Mouse (Mus musculus) left cerebral cortex, adult 9 months (tissue): ENCODE measurements around the gene Mif4gd.

Source experiments
- DNase-seq, 2 experiments: peaks; one replicate each; pipeline ENCODE4 v3.0.0; 2022; ENCODE audit warnings: low spot score in 2 of 2

Mif4gd gene

DNA sequence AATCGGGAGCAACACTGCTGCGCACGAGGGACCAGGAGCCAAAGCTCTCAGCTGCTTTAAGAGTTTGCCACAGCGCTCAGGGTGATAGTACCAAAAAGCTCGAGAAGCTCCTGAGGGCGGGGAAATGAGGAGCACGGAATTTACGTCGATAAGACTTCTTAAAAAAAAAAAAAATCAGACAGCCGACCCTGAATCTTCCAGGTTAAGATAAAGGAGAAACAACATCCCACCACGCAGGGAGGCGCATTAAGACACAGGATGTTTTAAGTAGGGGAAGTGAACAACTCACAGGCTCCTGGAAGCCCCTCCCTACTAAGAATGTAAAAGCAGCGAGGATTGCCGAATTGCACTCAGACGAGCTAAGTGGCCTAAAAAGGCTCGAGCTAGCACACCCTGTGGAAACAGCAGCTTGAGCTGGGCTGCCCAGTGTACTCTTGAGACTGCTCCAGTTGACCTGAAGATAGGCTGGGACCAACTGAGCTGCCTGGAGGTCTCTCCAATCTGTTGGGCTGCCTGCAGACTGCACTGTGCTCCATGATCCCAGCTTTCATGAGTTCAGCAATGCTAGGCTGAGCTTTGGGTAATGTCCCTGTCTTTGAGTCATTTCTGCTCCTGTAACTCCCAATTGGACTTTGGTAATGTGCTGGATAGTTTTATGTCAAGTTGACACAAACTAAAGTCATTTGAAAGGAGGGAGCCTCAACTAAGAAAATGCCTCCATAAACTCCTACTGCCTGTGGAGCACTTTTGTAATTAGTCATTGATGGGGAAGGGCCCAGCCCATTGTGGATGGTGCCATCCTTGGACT, 573 bp upstream of the Mif4gd start:
- DNase-seq, result no peak

DNA sequence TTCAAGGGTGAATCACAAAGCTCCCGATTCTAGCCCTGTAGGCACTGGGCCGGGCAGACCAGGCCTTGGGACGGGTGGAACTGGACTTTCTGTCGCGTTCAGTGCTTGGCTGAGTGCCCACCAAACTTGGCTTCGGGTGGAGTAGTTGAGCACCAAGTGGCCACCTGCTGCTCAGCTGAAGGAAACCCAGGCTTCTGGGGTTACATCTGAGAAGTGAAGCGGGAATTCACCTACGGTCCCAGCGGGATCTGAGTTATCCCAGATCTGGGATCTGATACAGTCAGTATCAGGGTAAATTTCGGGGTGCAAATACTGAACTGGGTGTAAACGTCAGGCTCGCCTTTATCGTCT, 735 bp downstream of the Mif4gd start:
- peak in 1 of 2 experiments; percentile 59 for DNase-seq

DNA sequence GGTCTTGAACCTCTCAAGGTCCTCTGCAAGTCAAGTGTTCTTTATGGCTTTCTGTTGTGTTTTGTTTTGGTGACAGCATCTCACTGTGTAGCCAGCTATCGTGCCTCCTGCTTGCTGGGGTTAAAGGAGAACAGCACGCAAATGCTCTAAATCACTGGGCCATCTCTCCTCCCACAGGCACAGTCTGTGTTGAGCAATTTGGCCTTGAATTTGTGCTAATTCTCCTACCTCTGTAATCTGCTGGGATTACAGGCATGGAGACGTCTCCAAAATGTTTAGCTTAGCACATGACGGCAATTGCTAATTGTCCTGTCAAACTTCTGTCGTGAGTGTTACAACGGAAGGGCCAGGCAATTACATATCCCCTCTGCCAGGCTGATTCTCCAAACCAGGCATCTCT, 1.6 kb downstream of the Mif4gd start:
- no peak for DNase-seq

DNA sequence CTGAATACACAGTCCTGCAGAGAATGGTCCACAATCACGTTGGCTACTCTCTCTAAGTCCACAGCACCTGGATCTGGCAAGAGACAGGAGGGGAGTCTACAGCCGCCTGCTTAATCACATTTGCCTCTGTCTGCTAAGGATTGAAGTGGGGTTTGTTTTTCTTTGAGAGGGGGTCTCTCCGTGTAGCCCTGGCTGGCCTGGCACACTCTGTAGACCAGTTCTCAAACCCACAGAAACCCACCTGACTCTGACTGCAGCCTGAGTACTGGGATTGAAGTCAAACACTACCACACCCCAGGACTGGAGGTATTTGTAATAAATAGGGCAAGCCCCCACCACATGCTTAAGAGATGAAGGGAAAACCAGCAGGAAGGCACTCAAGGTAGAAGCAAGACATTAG, 3.2 kb downstream of the Mif4gd start:
- no peak for DNase-seq

DNA sequence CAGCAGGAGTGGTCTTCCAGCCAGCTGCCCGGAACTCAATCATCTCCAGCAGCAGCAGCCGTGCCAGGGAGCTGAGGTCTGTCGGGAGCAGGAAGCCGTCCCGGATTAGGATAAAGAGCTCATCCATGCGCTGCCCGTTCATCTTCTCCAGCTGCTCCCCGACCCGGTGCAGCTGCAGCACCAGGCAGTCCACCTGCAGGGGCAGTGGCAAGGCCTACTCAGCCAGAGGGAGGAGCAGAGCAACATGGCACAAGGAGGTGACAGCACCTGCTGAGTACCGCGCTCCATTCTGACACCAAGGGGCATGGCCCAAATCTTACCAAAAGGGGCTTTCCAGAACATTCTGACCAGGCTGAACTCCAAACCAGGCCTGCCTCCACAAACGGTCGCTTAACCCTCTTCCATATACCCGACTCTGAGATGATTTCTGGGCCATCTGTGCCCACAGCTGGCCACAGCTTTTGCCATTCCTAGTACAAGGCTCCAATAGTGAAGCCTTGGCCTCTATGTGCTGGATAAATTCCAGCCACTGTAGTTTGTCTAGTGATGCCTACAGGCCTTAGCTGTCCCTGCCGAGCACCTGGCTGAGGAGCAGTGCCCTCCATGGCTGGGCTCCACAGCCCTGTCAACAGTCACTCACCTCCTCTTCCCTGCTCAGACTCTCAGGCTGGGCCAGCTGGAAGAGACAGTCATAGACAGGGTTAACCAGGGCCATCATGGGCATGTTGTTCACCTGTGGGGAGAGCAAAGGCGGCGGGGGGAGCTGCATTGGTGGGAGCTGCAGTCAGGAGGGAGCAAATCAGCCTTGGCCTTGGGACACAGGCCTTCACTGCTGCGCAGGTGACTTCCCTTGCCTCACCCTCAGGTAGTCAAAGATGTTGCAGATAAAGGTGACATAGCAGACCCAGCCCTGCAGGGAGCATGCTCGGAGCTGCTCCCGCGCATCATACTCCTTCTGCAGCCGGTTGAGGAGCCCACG, 4.1 kb downstream of the Mif4gd start:
- DNase-seq, result no peak

DNA sequence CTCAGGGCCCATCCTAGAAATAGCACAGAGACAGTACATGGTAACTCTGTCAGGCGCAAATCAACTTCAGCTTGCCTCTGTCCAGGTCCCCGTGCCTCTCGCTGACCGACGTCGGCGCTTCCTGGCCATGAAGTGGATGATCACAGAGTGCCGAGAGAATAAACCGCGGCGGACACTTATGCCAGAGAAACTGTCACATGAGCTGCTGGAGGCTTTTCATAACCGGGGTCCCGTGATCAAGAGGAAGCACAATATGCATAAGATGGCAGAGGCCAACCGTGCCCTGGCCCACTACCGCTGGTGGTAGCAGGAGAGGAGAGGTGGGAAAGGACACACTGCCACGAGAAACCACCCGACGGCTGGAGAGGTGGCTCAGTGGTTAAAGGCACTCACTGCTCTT, 6.0 kb downstream of the Mif4gd start:
- no peak for DNase-seq

DNA sequence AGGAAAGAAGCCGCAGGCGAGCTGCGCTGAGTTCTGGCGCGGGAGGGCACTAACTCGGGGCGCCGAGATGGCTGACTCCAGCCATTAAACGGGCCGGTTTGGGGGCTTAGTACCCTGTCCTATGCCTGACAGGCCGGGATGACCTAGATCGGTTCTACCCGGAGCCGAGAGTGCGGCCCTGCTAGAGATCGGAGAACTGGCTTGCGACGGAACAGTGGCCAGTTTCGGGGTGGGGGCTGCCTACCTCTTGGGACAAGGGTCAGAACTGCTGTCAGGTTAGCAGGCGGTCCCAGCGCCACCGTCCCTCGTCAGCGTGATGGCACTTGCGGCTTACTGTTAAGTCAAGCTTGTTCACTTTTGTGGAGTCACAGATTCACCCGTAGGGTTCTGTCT, 8.5 kb downstream of the Mif4gd start:
- no peak for DNase-seq

DNA sequence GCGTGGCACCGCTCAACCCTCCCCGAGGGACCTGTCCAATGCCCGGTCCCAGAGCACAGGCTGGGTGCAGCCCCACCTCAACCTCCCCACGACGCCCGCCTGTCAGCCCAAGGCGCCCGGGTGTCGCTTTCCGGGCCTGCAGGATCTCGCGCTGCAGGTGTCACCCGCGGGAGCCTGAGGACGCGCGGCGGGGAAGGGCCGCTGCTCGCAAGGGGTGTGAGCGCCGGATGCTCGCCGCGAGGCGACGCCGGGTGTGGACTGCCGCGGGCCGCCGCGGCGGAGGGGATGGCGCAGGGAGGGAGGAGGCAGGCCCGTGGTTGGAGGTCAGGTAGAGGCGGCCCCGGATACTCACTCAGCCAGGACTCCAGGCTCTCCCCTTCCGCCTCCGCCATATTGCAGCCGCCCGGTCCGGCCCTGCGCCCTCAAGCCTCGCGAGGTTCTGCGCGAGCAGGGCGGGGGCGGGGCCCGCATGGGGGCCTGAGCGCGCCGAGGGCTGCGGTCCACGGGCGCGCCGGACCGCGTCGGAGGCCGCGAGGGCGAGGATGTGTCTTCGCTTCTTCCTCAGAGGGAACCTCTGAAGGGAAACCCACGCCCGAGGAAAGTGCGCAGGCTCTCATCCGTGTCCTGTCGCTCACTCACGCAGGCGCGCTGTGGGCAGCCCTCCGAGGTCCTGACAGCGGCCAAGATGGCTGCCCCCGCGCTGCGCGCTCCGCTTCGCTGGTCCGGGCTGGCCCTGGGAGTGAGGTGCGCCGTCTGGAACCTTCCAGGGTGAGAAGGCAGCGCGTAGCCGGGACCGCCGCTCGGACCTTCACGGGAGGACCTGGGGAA, 9.1 kb downstream of the Mif4gd start, which contains the start of the genes Mrps7 and Gga3:
TSS of gene Mrps7 (plus strand) at position 450 of the 828 bp plus-strand sequence.
TSS of gene Gga3 (minus strand) at position 576 of the 828 bp plus-strand sequence.
- DNase-seq, result peak; percentile 73 to 87

DNA sequence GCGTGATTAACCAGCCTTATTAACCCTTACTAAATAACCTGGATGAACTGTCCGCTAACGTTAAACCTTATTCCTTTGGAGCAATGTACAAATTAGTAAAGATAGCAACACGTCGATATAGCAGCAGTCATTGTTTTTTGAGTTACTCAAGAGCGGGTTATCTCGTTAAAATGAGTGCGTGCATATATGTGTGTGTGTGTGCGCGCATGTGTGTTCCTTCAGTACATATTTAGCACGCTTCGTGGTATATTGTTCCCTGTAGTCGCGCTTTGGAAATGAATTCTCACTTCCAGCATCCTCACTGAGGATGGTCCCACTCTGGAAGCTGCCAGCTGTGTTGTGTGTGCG, 9.7 kb downstream of the Mif4gd start:
- DNase-seq, result no peak

DNA sequence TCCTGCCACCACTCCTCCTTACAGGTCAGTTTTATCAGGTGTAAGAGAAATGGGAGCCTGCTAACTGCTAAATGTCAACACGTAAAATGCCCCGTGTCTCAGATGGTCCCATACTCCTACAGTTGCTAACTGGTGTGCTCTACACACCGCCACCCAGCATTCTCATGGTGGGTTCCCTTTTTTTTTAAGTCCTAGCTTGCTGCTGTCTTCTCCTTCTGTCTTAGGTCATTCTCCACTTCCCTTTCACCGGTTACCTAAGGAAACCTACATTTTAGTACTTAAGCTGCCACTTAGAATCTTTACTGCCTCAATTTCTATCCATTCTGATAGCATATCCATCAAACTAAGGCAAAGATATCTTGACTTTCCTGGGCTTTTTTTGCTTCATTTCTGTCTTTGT, 11.6 kb downstream of the Mif4gd start:
- no peak for DNase-seq

DNA sequence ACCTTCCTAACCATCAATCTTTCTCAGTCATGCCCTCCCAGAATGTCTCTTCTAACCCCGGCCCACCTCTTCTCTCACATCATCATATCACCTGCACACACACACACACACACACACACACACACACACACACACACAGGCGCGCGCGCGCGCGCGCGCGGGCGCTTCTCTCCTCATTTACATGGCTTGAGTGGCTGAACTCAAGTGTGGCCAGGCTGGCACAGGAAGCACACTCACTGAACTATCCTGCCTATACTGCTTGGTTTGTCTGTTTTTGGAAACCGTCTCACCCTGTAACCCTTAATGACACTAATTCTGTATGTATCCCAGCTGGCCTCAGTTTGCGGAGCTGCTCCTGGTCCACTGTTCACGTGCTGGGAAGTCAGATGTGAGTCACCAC, 12.0 kb downstream of the Mif4gd start:
- no peak for DNase-seq

DNA sequence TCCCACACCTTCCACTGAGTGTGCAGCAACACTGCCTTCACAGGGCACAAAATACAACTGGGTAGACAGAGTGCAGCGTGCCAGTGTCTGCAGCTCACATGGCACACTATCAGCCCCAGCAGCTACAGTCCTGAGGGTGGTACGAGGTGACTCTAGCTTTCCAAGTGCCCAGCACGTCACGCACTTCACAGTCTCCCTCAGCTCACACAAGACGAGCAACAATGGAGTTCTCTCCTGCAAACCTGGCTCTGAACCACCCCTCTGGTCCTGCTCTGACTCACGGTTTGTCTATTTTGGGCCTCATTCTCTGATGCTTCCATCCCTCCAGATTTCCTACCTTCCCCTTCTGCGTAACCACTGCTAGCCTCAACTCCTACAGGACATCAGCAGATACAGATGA, 13.0 kb downstream of the Mif4gd start:
- peak in 1 of 2 experiments; percentile 59 for DNase-seq

DNA sequence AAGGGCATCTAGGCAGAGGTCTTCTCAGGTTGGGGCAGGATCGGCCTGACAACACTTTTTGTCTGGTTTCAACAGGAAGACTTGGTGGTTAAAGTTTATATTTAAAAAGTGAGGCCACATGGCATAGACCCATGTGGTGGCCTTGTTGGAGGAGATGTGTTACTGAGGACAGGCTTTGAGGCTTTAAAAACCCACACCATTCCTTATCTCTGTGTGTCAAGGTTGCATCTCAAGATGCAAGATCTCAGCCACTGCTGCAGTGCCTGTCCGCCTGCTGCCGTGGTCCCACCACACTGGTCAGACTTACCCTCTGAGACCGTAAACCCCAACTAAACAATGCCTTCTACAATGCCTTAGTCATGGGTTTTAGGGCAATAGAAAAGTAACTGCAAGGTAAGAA, 14.5 kb downstream of the Mif4gd start:
- no peak for DNase-seq

DNA sequence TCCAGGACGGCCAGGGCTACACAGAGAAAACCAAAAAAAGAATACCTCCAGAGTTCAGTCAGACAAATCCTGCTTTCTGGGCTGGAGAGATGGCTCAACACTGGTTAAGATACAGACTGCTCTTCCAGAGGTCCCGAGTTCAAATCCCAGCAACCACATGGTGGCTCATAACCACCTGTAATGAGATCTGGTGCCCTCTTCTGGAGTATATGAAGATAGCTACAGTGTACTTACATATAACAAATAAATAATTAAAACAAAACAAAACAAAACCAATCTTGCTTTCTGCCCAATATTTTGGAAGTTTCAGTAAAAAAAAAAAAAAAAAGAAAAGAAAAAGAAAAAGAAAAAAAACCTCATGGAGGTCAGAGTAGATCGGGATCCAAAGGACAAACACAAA, 17.6 kb downstream of the Mif4gd start:
- no peak for DNase-seq

DNA sequence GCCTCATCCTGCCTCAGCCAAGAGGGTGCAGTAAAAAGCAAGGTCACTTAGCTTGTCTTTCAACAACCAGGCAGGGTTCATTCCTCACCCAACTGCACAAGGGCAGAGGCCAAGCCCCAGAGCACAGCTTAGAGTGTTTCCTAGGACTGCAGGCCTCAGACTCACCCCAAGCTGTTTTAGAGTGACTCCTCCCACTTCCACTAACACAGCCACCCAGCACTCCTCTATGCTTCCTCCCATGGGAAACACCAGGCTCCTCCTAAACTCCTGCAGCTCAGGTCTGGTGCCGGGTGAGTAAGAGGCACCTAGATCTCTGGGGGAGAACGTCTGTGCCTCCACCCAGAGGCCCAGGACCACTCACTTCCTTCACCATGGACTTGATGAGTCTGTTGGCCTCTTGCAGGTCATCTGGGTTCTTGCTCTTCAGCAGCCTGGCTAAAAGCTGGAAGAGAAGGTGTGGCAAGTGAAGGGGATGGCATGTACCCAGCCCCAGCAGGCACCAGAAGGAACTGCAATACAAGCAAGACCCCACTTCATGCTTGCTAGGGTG, 22.2 kb downstream of the Mif4gd start:
- DNase-seq, result no peak

DNA sequence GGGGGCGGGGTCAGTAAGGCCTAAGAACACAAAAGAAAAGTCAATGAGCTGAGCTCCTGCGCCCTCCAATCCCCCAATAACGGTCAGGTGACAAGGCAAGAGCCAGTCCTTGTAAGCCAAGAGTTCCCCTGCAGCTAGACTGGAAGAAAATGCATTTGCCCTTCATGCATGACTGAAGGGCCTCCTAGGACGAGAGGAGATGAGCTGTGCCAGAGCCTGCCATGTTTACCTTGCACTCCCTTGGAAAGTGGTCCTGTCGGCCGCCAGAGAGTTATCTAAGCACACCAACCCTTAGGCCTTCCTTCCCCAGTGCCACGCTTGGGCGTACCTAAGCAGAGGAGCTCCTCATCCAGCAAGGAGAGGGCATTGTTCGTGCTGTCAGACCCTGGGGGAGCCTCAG, 24.8 kb downstream of the Mif4gd start:
- DNase-seq, result no peak

DNA sequence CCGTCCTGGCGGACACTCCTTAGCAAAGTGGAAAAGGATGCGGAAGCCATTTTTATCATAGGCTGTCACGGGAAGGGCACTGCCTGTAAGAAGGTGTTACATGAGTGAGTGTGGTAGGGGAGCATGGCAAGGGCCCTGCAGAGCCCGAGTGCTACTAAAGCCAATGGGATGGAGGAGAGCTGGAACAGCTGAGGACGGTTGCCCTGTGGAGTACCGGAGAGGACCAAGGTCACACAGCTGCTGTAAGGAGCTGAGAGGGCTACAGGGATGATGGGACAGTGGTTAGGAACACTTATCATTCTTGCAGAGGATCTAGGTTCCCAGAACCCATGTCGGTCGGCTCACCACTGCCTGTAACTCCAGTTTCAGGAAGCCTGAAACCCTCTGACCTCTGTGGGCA, 26.4 kb downstream of the Mif4gd start:
- no peak for DNase-seq

DNA sequence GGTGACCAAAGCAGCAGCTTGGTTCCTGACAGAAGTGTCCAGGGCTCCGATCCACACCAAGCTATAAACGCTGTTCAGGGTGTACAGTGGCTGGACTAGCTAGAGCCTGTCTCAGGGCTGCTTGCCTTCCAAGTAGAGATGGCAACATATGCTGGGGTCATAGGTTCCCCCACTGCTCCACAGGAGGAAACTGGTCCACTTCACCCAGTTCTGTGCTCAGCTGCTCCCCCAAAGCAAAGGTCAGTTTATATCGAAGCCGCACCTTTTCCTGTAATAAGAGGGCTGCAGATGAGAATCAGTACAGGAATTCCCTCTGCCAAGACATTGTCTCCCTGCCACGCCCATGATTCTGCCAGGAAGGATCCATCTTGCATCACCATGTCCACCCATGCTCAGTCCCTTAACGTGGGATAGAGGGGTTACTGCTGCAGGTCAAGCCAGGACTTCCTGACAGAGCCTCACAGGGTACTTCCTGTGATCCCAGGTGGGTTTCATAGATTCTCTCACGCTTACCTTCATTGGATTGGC, 27.1 kb downstream of the Mif4gd start:
- no peak for DNase-seq

DNA sequence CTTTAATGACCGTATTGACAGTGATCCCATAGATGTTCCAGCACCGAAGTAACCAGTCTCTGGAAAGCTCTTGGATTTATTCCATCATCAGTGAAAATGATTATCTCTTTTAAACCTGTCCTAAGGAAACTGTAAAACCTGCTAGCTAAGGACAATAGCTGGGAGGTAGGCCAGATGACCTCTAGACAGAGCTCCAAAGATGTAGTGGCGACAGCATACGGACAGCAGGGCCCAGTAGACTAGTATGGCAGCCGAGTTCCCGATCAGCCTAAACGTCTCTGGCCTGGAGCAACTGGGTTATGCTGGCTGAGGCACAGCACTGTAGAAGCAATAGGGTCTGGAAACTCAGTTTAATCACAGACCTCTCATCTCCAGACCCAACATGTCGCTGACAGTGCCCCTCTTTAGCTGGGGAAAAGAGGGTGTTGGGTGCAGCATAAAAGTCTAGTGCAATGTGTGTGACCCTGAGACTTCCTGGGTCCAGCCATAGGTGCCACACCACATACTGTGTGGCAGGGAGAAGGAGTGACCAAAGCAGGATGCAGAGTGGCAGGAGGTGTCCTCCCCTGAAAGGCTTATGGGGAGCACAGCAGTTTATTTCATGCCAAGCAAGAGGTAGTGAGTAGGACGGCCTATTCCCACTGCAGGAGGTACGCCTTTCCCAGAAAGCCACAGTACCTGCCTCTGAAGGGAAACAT, 28.2 kb downstream of the Mif4gd start:
- no peak for DNase-seq

DNA sequence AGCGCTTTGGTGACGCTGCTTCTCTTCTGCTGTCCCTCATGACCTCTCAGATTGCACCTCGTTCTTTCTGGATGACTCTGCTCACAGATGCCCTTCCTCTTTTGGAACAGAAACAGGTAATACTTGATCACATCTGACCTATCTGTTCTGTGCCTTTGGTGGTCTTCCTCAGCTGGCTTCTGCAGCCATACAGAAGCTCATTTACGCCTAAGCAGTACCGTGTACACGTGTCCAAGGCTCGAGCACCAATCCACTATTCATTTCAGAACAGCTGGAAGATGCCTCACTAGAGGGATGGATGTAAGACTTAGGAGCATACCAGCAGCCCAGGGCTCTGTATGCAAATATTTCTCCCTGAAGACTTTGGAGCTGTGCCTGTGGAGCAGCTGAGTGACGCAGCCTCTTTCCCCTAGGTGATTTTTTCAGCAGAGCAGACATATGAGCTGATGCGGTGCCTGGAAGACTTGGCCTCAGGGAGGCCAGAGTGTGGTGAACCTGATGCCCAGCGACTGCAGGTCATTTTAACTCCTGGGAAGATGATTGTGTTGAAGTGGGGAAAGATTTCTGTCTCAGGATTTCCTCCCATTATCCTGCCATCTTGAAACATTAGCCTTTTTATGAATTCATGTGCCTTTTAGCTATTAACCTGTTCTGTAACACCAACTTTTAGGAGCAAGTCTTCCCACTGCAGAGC, 29.7 kb downstream of the Mif4gd start:
- no peak for DNase-seq
